In genomic region chr9:44732921-44733530, GRCm38 (mm10) we compare ENCODE assay signal across 9 mouse cellular contexts. TPM values are rescaled to one million over a fixed set of nuclear protein-coding genes. Genes with fewer than 3 reads are reported as not detected.
DNase-seq lines count a peak whose midpoint lies in the region; ATAC-seq lines count a peak whose summit lies in the region.
"Had no signal": no experiment of that assay in that cellular context is flagged by ENCODE, and none has a peak within 500 bp of the region (broad histone marks: within the 10 kb centered on the region; RNA-seq: fewer than 3 reads in every experiment).

No protein-coding gene starts in this region.

- DNase-seq in thymus, postnatal 4 days: peak; percentile 7
- DNase-seq in thymus, postnatal 0 days (ENCODE audit: low spot score): no peak
- no peak for DNase-seq in urinary bladder, postnatal 25 days (ENCODE audit: low spot score)
- DNase-seq in ovary, postnatal 14 days (ENCODE audit: low spot score): no peak
- no peak for DNase-seq in layer of hippocampus, postnatal 10 days (ENCODE audit: low spot score in 2 of 2)

- peak overlapping the region; percentile 73 for H3K4me3 ChIP-seq in heart, embryonic 13.5 days
- peak overlapping the region; percentile 75 for H3K4me3 ChIP-seq in limb, embryonic 12.5 days (replicated peaks)
- H3K4me3 ChIP-seq in neural tube, embryonic 13.5 days: peak overlapping the region; percentile 61

- no peak for ATAC-seq in heart, embryonic 13.5 days (ENCODE audit: extremely low read depth, insufficient number of reproducible peaks, low FRiP score, low TSS enrichment)
- no peak for ATAC-seq in limb, embryonic 12.5 days (ENCODE audit: insufficient number of reproducible peaks, insufficient read depth, low FRiP score, low TSS enrichment, low read depth)
- ATAC-seq in neural tube, embryonic 13.5 days (ENCODE audit: low read depth): no peak

- H3K27ac ChIP-seq in heart, embryonic 13.5 days (replicated peaks): peak overlapping the region; percentile 77
- peak overlapping the region; percentile 89 for H3K27ac ChIP-seq in limb, embryonic 12.5 days
- H3K27ac ChIP-seq in neural tube, embryonic 13.5 days (replicated peaks): peak overlapping the region; percentile 68

- peak overlapping the region; percentile 85 for H3K9ac ChIP-seq in heart, embryonic 13.5 days
- H3K9ac ChIP-seq in limb, embryonic 12.5 days (replicated peaks): peak overlapping the region; percentile 83; the same call in 1 of the 2 replicates
- H3K9ac ChIP-seq in neural tube, embryonic 13.5 days: peak overlapping the region; percentile 80

- peaks cover 4% of the 10 kb centered on the region for H3K27me3 ChIP-seq in heart, embryonic 13.5 days (replicated peaks)
- H3K27me3 ChIP-seq in limb, embryonic 12.5 days: peaks cover 22% of the 10 kb centered on the region
- 0 out of 2 replicates have a peak, but pooled peaks cover 12% of the 10 kb centered on the region for H3K27me3 ChIP-seq in neural tube, embryonic 13.5 days

- 45% methylated on average over 12 of the region's 12 CpGs for WGBS in heart, embryonic 13.5 days
- WGBS in limb, embryonic 12.5 days: 54% methylated on average over 12 of the region's 12 CpGs
- 48% methylated on average over 12 of the region's 12 CpGs for WGBS in neural tube, embryonic 13.5 days

- peaks cover 42% of the 10 kb centered on the region for H3K4me1 ChIP-seq in heart, embryonic 13.5 days
- H3K4me1 ChIP-seq in limb, embryonic 12.5 days (replicated peaks): peaks cover 43% of the 10 kb centered on the region
- peaks cover 34% of the 10 kb centered on the region for H3K4me1 ChIP-seq in neural tube, embryonic 13.5 days (replicated peaks)

- H3K36me3 ChIP-seq in heart, embryonic 13.5 days: no peaks in the 10 kb centered on the region
- H3K36me3 ChIP-seq in limb, embryonic 12.5 days: 0 out of 2 replicates have a peak, but pooled peaks cover under 1% of the 10 kb centered on the region
- no peaks in the 10 kb centered on the region for H3K36me3 ChIP-seq in neural tube, embryonic 13.5 days

- peak overlapping the region; percentile 99 for H3K4me2 ChIP-seq in heart, embryonic 13.5 days
- peak overlapping the region; percentile 98 for H3K4me2 ChIP-seq in limb, embryonic 12.5 days
- H3K4me2 ChIP-seq in neural tube, embryonic 13.5 days: peak overlapping the region; percentile 99

- no peaks in the 10 kb centered on the region for H3K9me3 ChIP-seq in heart, embryonic 13.5 days
- H3K9me3 ChIP-seq in limb, embryonic 12.5 days: no peaks in the 10 kb centered on the region
- H3K9me3 ChIP-seq in neural tube, embryonic 13.5 days: no peaks in the 10 kb centered on the region

RNA-seq across cellular contexts. Expression of gene Phldb1, which starts 2.0 kb away (rescaled TPM):
- polyA plus RNA-seq in thymus, postnatal 0 days (2015; fragmentation: Nextera tagmentation; extraction: Ambion mirVana): 3.0 and 3.3 TPM in 2 replicates
- 20.2 and 24.4 TPM in 2 replicates for polyA plus RNA-seq in heart, embryonic 13.5 days (2015; fragmentation: Nextera tagmentation; extraction: Ambion mirVana)
- 60.4 and 65.4 TPM in 2 replicates for polyA plus RNA-seq in limb, embryonic 12.5 days (2016; fragmentation: Nextera tagmentation; extraction: Ambion mirVana)
- polyA plus RNA-seq in neural tube, embryonic 13.5 days (2015; fragmentation: Nextera tagmentation; extraction: Ambion mirVana): 42.5 and 43.7 TPM in 2 replicates
- total RNA-seq in layer of hippocampus, postnatal 10 days (2021): 100 to 1,000 TPM in 1 of 2 experiments, 10 to 100 TPM in 1; 87.9 to 102 TPM

RNA-seq across cellular contexts. Expression of gene Arcn1, which starts 34.6 kb away (rescaled TPM):
- 111 and 116 TPM in 2 replicates for polyA plus RNA-seq in thymus, postnatal 0 days (2015; fragmentation: Nextera tagmentation; extraction: Ambion mirVana)
- polyA plus RNA-seq in heart, embryonic 13.5 days (2015; fragmentation: Nextera tagmentation; extraction: Ambion mirVana): 114 and 119 TPM in 2 replicates
- polyA plus RNA-seq in limb, embryonic 12.5 days (2016; fragmentation: Nextera tagmentation; extraction: Ambion mirVana): 194 and 208 TPM in 2 replicates
- polyA plus RNA-seq in neural tube, embryonic 13.5 days (2015; fragmentation: Nextera tagmentation; extraction: Ambion mirVana): 147 and 168 TPM in 2 replicates
- 100 to 1,000 TPM; 112 to 118 TPM for total RNA-seq in layer of hippocampus, postnatal 10 days (2021)

RNA-seq across cellular contexts. Expression of gene Ift46, which starts 34.7 kb away (rescaled TPM):
- polyA plus RNA-seq in thymus, postnatal 0 days (2015; fragmentation: Nextera tagmentation; extraction: Ambion mirVana): 68.0 and 74.0 TPM in 2 replicates
- polyA plus RNA-seq in heart, embryonic 13.5 days (2015; fragmentation: Nextera tagmentation; extraction: Ambion mirVana): 65.7 and 68.6 TPM in 2 replicates
- polyA plus RNA-seq in limb, embryonic 12.5 days (2016; fragmentation: Nextera tagmentation; extraction: Ambion mirVana): 139 and 150 TPM in 2 replicates
- polyA plus RNA-seq in neural tube, embryonic 13.5 days (2015; fragmentation: Nextera tagmentation; extraction: Ambion mirVana): 172 and 174 TPM in 2 replicates
- total RNA-seq in layer of hippocampus, postnatal 10 days (2021): 10 to 100 TPM; 78.8 to 84.5 TPM

RNA-seq across cellular contexts. Expression of gene Treh, which starts 60.0 kb away (rescaled TPM):
- 0.07 TPM in 1 of 2 replicates, not detected in the other for polyA plus RNA-seq in thymus, postnatal 0 days (2015; fragmentation: Nextera tagmentation; extraction: Ambion mirVana)
- polyA plus RNA-seq in heart, embryonic 13.5 days (2015; fragmentation: Nextera tagmentation; extraction: Ambion mirVana): not detected in 2 replicates
- not detected in 2 replicates for polyA plus RNA-seq in limb, embryonic 12.5 days (2016; fragmentation: Nextera tagmentation; extraction: Ambion mirVana)
- not detected in 2 replicates for polyA plus RNA-seq in neural tube, embryonic 13.5 days (2015; fragmentation: Nextera tagmentation; extraction: Ambion mirVana)
- total RNA-seq in layer of hippocampus, postnatal 10 days (2021): not detected
- polyA plus RNA-seq: brain, embryonic 14.5 days had no signal
